Mouse (Mus musculus) natural killer cell, adult 2 months (primary cell): ENCODE results near the gene Gapdh.

ENCODE experiments used
- DNase-seq, 2 experiments: peaks; one replicate each; pipeline ENCODE4 v3.0.0; 2022; ENCODE audit warnings: low spot score in 2 of 2

The Gapdh gene

GRCm38 (mm10) chr6:125166051-125166751, at the start of gene Gapdh:
Gene Gapdh (minus strand): TSS chr6:125166467.
- DNase-seq: no peak

- peak; percentile 98 for DNase-seq
These were observed 49.1 kb upstream of the Gapdh start, which contains the start of gene Vamp1 for GRCm38 (mm10) chr6:125215148-125215954. Gene Vamp1 (plus strand): TSS chr6:125215551.

GRCm38 (mm10) chr6:125213715-125214114, 47.4 kb upstream of the Gapdh start:
- no peak for DNase-seq

- DNase-seq: no peak
These were observed 46.9 kb upstream of the Gapdh start for GRCm38 (mm10) chr6:125213129-125213528.

- no peak for DNase-seq
These were observed 46.4 kb upstream of the Gapdh start for GRCm38 (mm10) chr6:125212621-125213020.

GRCm38 (mm10) chr6:125210436-125210835, 44.2 kb upstream of the Gapdh start:
- no peak for DNase-seq

- no peak for DNase-seq
These were observed 30.9 kb upstream of the Gapdh start for GRCm38 (mm10) chr6:125197166-125197565.

- DNase-seq: no peak
These were observed 30.0 kb upstream of the Gapdh start for GRCm38 (mm10) chr6:125196301-125196700.

GRCm38 (mm10) chr6:125195541-125196075, 29.3 kb upstream of the Gapdh start:
- no peak for DNase-seq

GRCm38 (mm10) chr6:125193390-125193789, 27.1 kb upstream of the Gapdh start:
- no peak for DNase-seq

- DNase-seq: no peak
These were observed 26.6 kb upstream of the Gapdh start for GRCm38 (mm10) chr6:125192841-125193240.

- peak; percentile 85 to 90 for DNase-seq
These were observed 25.9 kb upstream of the Gapdh start for GRCm38 (mm10) chr6:125192016-125192714.

GRCm38 (mm10) chr6:125191332-125192015, 25.2 kb upstream of the Gapdh start, which contains the start of the genes Ncapd2 and Mrpl51:
Gene Ncapd2 (minus strand): TSS chr6:125191701.
Gene Mrpl51 (plus strand): TSS chr6:125191801.
- DNase-seq: peak; percentile 92 to 95

GRCm38 (mm10) chr6:125190816-125191215, 24.5 kb upstream of the Gapdh start:
- DNase-seq: no peak

GRCm38 (mm10) chr6:125186203-125186602, 19.9 kb upstream of the Gapdh start:
- no peak for DNase-seq

GRCm38 (mm10) chr6:125182133-125182532, 15.9 kb upstream of the Gapdh start:
- DNase-seq: no peak

GRCm38 (mm10) chr6:125179601-125180000, 13.3 kb upstream of the Gapdh start:
- no peak for DNase-seq

GRCm38 (mm10) chr6:125175469-125175868, 9.2 kb upstream of the Gapdh start:
- DNase-seq: no peak

GRCm38 (mm10) chr6:125173256-125173655, 7.0 kb upstream of the Gapdh start:
- DNase-seq: no peak

GRCm38 (mm10) chr6:125172474-125172873, 6.2 kb upstream of the Gapdh start:
- no peak for DNase-seq

GRCm38 (mm10) chr6:125170194-125170593, 3.9 kb upstream of the Gapdh start:
- no peak for DNase-seq
